Mouse (Mus musculus) retina, adult 2 months (tissue): ENCODE results near the gene Zfand3.

ENCODE experiments used
- DNase-seq: peaks from one replicate; pipeline ENCODE4 v3.0.0-alpha.2; 2012; ENCODE audit warnings: low read depth, low spot score

Gene Zfand3

DNA sequence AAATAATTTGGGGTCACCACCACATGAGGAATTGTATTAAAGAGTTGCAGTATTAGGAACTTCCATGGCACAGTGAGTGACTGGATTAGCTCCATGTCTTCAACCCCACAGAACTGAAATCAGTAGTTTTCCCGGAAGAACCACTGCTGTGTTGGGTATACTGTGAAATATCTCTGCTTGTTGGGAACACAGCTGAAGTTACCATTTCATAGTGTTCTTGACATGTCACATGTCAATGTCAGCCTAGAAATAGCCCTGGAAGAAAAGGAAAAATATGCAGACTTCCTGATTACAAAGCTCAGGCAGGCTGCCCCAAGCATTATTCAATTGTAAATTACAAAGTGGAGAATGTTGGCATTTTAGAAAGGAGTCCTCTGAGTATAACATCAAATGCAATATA, 143.4 kb downstream of the Zfand3 start:
- no peak for DNase-seq

DNA sequence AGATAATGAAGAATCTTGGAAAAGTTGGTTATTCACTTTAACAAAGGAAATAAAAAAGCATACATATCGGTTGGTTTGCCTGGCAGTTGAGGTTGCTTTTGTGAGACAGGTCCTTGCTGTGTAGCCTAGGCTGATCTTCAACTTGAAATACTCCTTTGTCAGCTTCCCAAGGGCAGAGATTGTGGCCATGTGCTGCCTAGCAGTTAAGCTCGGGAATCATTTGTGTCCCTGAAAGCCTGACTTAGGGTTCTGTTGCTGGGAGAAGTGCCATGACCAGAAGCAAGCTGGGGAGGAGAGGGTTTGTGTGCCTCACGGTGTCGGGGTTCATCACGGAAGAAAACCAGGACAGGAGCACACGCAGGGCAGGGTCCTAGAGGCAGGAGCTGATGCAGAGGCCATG, 143.8 kb downstream of the Zfand3 start:
- DNase-seq = no peak

DNA sequence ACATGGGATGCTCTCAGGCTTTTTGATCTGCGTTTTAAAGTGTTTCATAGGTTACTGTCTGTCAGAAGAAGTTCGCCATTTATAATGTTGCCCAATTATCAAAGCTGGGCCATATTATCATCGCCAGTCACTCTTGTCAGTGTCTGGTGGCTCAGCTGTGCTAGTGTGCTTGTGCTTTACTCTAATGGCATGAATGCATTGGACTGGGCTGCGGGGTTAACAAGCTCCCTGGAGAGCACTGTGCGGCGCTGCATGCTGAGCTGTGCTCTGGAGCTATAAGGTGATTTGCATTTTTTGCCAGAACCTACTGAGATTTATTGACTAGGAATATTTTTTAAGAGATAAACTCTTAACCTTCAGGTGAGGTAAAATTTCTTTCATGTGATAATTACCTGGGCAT, 145.4 kb downstream of the Zfand3 start:
- DNase-seq = no peak

DNA sequence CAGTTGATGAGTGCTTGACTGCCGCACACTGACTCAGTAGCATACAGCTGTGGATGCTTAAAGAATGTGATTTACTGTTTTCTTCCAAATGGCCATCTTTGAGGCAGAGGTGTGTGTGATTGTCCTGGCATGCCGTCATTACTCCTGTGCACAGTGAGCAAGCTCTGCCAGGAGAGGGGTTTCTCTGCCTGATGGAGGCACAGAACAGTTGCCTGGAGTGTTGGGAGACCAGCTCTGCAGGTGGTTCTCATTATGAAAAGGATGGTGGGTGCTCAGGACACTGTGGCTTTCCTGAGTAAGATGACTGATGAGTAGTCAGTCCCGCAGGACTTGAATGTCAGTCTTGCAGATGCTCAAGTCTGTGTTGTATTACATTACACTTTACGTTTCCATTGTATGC, 149.6 kb downstream of the Zfand3 start:
- no peak for DNase-seq

DNA sequence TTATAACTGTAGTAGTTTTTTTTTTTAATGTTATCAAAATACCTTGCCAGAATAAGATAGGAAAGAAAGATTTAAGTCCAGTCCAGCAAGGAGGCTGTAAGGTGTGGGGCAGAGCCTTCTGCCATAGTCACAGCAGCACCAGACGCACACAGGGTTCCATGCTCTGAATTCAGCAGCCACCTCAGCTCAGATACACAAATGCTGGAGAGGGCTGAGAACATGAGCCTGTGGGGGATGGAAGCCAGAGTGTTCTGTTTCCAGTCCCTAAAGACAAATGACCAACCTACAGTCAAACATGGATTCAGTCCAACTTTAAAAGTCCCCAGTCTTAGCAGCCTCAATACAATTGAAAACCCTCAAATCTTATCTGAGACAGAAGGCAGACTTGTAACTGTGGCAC, 150.3 kb downstream of the Zfand3 start:
- DNase-seq = no peak

DNA sequence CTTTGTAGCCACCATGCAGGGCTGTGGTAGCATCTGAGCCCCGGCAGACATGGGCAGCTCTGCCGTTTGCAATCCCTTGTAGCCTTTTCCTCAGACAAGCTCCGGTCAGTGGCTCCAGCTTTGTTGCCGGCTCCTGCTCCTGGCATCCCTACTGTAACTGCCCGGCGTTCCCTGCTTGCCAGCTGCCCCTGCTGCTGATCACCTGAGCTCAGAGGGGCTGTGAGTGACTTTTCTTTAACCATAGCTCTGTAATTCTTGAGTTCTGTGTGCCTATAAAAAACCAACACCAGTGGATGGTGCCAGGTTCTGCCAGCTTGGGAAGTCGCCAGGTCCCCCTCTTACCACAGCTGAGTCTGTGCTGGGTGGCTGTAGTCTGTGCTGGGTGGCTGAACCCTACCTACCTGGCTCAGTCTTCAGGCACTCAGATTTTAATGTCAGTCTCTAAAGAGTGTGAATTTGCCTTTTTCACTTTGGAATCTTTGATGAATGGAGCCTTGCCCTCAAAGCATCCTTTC, 150.9 kb downstream of the Zfand3 start:
- no peak for DNase-seq

DNA sequence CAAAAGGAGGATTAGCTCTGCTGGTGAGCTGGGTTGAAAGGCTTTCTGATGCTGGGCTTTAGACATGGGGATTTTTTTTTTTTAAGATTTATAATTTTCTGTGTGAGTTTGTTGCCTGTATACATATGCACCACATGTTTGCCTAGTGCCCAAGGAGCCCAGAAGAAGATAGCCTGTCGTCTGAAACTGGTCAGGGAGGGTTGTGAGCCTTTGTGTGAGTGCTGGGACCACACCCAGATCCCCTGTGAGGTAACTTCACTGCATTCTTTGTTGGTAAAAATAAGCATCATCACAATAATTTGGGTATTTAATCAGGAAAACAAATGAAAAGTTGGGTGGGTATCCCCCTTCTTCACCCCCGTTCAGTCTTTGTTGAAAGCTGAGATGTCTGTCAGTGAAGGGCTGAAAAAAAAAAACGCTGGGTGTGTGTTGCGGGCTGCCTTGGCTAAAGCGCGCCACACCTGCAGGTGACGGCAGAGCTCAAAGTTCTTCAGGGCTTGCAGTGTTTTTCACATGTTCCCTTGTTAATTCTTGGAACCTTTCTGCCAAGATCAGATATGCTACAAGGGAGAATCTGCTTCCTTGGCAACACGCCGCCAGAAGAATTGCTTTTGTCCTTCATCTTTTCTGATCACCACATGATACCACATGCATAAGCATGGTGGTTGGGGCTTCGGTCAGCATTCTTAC, 154.0 kb downstream of the Zfand3 start:
- no peak for DNase-seq

DNA sequence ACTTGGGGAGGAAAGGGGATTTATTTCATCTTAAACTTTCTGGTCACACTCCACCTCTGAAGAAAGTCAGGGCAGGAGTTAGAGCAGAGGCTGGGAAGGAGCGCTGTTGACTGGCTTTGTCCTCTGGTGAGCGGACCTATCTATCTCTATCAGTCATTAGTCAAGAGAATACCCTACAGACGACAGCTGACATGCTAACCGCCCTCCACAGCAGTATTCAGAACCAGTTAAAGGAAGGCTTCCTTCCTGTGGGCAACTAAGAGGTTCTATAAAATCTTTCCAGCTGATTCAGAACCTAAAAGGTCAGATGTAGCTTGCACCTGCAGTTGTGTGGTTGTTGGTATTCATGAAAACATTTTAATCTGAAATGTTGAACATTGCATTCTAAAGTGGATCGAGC, 154.8 kb downstream of the Zfand3 start:
- DNase-seq = no peak

DNA sequence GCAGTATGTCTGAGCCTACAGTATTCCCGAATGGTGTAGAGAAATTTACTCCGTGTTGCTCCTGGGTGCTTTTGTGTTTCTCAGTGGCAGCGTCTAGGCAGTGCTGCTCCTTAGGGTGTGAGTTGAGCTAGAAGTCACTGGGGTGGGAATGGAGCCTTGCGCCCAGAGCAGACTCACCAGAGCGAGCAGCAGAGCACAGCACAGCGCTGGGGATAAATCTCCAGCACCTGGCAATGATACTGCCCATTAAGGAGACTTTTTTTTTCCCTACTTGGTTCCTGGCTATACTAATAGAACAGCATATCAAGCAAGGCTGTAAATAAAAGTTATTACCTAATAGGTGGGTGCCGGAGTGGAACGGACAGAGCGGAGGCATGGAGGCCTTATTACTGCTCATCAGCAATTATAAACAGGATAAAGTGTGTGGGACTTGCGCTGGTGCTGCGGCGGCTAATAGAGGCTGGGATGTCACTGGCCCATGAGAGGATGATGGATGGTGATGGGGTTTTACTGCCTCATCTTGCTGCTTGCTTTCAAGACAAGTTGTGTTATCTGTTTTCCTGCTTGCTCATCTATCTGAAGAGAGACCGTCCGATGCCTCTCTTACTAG, 156.4 kb downstream of the Zfand3 start:
- no peak for DNase-seq

DNA sequence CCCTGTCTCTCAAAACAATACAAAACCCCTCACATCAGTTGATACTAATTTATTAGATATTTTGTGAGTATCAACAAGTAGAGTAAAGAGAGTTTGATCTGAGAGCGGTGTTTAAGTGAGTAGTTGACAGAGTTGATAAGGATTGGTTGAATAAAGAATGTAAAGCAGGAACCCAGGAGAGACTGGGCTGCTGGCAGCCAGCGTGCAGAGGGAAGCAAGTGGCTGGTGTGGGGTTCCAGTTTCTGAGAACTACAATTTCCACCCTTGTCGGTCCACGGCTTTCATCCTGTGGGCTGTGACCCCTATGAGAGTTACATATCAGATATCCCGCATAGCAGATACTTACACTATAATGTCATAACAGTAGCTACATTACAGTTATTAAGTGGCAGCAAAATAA, 158.4 kb downstream of the Zfand3 start:
- no peak for DNase-seq

DNA sequence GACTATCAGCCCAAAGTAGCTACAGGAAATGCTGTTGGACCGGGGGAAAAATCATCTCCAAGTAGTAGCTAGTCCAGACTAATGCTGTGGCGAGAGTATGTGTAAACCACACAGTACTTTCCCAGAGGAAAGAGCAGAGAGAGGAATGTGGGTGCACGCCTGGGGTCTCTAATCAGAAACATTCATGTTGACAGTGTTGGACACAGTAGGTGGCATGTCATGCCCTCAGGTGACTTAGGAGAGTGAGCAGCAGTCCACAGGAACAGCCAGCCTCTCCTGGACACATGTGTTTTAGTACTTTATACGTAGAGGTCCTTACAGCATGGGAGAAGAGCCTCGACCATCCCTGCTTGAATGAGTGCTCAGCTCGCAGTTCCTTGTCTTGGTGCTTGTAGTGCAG, 159.3 kb downstream of the Zfand3 start:
- no peak for DNase-seq

DNA sequence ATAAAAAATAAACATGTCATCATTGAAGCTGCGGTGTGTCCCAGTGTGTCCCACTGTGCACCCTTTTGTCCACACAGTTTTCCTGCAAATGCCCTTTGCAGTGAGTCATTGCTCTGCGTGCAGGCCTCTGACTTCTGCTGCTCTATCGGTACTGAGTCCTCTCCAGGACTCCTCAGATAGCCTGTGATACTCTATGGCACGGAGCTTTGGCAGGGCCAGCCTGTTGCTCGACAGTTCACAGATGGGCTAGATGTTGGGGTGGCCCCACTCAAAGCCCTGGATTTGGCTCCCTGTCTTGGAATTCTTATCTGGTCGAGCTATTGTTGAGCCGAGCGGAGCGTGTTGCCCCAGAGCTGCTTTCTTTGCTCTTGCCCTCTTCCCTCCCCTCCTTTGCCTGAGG, 160.3 kb downstream of the Zfand3 start:
- no peak for DNase-seq

DNA sequence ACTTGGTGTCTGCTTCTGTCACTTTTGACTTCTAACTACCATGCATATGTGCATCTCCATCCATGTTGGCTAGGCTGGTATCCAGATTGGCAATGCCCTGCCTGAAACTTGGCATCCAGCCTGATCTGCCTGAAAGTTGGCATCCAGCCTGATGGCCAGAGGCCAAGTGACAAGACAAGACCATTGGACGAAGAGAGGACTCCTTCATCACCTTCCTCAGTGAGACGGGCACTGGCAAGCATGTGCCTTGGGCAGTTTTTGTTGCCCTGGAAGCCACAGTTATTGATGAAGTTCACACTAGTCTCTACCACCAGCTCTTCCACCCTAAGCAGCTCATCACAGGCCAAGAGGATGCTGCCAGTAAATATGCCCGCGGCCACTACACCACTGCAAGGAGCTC, 172.9 kb downstream of the Zfand3 start:
- DNase-seq = no peak

DNA sequence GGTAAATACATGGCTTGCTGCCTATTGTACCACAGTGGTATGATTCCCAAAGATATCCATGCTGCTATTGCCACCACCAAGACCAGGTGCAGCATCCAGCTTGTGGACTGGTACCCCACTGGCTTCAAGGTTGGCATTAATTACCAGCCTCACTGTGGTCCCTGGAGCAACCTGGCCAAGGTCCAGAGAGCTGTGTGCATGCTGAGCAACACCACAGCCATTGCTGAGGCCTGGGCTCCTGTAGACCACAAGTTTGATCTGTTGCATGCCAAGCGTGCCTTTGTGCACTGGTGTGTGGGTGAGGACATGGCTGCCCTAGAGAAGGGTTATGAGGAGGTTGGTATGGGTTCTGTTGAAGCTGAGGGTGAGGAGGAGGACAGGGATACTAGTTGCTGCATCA, 173.9 kb downstream of the Zfand3 start:
- no peak for DNase-seq

DNA sequence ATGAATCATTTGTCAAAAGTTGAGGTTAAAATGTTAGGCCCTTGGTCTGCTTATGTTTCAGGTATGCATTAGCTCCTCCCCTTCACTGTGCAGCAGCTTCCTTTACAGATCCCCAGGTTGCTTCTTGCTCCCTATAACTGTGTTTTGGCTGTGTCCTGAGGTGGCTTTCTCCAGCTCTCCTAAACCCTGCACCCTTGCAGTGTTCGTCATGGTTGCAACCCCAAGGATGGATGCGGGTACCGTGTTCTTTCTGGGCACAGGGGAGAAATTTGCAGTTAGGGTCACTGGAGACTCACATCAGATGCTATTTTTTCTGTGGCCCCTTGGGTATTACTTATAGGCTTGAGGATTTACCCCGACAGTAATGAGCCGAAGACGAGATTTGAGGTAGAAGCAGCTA, 175.7 kb downstream of the Zfand3 start:
- DNase-seq = no peak

DNA sequence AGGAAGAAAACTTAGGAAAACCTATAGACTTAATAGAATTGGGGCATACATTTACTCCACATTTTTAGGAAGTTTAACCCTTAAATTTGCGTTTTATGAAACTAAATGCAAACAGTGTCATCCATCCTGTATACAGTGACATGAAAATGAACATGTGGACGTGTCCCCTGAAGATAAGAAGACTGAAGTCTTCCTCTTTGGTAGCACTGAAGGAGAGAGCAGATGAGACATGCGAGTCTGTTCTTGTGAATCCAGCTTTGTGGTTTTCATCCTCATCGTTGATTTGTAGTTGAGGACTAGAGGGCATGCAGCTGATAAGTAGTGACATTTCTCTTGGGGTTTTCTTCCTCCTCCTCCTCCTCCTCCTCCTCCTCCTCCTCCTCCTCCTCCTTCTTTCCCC, 177.0 kb downstream of the Zfand3 start:
- no peak for DNase-seq

DNA sequence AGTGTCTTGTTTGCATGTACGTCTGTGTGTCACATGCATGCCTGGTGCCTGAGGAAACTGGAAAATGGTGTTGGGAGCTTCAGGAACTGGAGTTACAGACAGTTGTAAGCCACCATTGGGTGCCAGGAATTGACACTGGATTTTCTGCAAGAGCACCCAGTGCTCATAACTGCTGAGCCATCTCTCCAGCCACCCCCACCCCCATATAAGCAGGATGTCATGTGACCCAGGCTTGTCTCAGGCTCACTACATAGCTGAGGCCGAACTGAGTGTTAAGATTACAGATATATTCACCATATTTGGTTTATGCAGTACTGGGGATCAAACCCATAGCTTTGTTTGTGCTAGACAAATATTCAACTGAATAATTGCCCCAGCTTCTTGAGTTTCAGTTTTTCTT, 177.5 kb downstream of the Zfand3 start:
- no peak for DNase-seq

DNA sequence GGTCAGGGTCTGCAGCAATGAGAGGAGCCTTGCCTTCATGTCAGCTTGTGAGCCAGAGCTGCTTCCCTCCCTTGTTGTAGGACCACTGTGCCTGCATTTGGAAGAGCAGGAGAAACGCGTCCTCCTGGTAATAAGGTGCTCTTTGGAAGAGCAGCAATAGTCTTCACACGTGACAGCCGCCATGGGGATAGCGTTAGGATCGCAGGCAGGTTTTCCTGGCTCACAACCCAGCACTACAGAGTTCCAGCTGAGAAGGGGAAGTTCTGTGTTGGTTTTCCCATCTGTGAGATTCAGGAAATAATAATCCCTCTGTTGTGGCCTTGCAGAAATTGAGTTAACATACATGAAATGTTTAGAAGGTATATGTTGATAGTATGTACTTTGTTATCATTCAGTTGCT, 179.0 kb downstream of the Zfand3 start:
- DNase-seq = no peak

DNA sequence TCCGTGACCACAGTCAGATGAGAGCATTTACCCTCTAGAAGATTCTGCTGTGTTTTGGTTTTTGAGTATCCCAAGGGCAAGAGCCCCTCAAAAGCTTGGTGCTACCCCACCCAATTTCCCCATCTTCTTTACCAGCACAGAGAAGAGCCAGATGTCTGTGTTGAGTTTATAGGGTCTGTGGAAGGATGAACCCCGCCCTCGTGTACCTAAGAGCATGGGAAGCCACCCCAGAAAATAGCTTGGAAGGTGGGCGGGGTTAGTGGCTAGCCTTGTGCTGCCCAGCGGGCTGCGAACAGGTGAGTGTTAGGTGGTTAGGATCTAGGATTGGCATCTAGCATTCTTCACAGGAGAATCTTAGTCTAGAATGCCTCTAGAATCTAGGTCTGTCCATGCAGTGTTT, 182.6 kb downstream of the Zfand3 start:
- DNase-seq = no peak

DNA sequence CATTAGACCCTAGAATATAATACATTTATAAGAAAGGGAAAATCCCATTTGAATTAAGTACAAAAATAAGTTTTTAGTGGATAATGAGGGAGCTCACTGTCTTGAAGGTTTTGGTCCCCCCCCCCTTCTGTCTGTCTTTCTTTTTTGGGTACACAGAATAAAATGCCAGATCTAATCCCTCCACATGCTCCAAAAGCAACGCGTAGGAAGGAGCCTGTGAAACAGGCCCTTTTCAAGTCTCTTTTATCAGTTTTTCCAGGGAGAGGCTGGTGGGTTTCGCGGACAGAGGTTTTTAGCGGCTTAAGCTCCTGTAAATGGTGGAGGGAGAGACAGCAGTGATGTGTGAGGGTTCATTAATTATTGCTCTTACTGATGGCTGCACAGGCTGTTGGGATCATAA, 183.0 kb downstream of the Zfand3 start:
- DNase-seq = no peak

DNA sequence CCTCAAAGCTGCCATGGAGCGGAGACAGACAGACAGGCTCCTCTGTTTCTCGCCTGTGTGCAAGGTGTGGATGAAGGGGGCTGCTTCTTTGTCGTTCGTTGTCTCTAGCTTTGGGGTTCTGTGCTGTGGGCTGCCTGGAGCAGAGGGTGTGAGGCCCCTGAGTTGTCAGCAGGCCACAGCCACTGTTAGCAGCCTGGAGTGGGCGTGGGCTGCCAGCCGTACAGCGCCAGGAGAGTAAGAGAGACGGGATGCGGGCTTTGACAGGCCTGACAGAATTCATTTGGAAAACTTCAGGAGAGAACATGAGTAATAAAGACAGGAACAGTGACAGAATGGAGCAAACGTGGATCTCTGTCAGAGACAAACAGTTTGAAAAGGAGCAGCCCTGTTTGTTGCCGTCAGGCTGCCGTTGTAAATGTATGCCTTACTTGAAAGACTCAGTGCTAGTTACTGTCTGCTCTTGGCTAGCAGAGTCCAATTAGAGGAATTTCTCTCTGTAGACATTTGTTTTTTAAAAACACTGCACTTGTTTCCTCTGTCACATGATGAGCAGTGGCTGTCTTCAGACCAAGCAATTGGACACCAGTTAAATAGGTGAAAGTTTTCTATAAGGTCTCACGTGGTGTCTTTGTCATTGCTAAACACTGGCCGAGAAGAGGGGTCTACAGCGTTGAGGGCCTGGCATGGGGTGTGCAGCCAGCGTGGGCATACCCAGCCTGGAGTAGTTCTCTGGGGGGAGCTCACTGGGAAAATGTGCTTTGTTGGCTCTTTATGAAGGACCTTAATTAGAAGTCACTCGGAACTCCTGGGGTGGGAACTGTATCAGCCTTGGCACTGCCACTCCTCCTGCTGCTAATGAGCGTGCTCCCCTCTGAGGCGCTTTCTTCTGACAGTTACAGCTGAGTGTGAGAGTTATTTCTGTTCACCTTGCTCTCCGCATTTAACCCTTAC, 183.8 kb downstream of the Zfand3 start:
- DNase-seq = no peak

DNA sequence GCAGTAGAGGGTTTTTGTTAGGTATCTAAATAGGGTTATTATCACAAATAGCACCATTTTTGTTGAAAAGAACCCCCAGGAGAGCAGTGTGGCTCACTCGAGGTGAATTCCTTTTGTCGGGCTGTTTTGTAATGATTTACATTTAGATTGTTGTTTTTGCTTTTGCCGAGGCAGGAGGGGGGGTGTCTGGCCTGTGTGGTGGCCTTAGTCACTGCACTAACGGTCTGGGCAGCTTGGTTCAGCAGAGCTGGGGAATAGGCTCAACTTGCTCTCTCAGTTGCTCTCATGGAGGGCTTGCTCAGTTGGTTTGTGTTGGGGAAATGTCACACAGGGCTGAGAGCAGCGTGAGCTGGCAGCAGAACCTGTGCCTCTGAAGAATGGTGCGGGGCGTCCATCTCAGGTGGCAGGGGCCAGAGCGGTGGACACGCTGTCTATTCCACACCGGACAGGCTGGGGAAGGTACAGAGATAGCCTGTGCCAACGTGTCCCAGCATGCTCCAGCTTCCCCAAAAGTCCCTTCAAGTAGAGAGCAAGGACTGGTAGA, 186.6 kb downstream of the Zfand3 start:
- no peak for DNase-seq
